Mouse (Mus musculus) T-helper 1 cell (primary cell): ENCODE results near the gene Col25a1.

ENCODE experiments used
- in situ Hi-C: fragments of 300-600 bp; cut with MboI, MseI; formaldehyde crosslinking; loops from one replicate; pipeline ENCODE4 v1.15.1; 2025; ENCODE audit warnings: high pct_unique_total_duplicates

Gene Col25a1

GRCm38 (mm10) chr3:130242647-130243296 lies 111.5 kb downstream of the Col25a1 start:
- in situ Hi-C loops: no loop called here

- in situ Hi-C loops: no loop called here
These were observed 121.1 kb downstream of the Col25a1 start for GRCm38 (mm10) chr3:130252355-130252754.

DNA sequence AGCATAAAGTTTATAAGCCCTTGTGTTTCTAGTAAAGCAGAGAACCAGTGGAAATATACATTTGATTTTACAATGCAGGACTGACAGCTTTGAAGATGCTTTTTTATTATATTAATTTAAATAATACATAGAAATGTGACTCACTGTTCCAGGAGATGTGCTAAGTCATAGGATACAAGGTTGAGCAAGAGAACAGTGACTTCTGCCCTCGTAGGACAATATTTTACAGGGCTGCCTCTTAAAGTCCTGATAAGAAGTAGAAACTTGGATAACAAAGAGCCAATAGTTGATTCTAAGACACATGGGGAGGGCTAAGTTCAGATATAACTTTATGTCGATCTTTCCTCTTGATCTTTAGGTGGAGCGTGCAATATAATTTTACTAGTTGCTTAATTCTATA lies 124.8 kb downstream of the Col25a1 start:
- in situ Hi-C loops: no loop called here

- in situ Hi-C loops: no loop called here
These were observed 125.3 kb downstream of the Col25a1 start for GRCm38 (mm10) chr3:130256610-130257009.

DNA sequence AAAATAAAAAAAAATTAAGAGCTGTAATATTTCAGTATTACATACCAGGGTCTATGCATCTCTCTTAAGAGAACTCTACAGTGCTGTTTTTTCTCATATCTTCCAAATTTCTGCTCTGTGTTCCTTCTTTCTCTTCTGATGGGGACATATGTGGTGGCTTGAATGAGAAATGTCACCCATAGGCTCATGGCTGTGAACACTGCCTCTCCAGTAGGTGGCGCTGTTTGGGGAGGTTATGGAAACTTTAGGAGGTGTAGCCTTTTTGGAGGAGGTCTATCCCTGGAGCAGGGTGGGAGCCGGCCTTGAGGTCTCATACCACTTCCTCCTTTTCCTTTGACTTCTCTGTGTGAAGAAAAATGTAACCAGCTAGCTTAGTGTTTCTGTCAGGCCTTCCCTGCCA lies 128.4 kb downstream of the Col25a1 start:
- in situ Hi-C loops: no loop called here

- in situ Hi-C loops: no loop called here
These were observed 129.0 kb downstream of the Col25a1 start for GRCm38 (mm10) chr3:130260316-130260715.

DNA sequence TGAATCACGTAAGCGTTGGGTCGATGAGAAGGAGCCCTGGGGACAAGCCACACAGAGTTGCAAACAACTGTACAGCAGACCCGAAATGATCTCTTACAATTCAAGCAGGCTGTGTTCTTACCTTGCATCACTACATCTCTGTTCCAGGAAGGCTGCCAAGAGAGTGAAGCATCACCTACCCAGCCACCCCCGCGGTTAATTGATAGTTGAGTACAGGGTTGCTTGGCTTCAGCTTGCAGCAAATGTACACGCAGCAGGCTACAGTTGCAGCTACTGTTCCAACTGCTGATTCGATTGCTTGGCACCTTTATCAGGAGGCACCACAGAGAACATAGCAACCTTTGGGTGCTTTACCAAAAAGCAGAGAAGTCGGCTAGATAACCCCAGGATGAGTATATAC lies 133.8 kb downstream of the Col25a1 start:
- in situ Hi-C loops: no loop called here

DNA sequence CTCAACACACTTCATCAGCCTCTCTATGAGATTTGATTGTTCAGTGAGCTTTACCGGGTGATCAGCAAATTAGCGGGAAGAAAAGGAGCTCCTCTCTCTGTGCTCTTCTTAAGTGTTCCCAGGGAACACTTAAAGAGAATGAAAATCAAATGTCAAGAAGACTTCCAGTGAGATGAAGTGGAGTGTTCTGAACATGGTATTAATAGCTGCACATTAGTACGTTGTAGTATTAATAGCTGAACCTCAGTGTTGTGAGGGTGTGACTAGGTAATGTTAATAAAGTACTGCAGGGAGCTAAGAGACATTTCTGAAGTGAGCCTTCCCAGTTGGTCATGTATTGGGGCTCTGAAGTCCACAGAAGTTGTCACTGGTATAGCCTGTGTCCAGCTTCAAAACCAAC lies 139.2 kb downstream of the Col25a1 start:
- in situ Hi-C loops: no loop called here

DNA sequence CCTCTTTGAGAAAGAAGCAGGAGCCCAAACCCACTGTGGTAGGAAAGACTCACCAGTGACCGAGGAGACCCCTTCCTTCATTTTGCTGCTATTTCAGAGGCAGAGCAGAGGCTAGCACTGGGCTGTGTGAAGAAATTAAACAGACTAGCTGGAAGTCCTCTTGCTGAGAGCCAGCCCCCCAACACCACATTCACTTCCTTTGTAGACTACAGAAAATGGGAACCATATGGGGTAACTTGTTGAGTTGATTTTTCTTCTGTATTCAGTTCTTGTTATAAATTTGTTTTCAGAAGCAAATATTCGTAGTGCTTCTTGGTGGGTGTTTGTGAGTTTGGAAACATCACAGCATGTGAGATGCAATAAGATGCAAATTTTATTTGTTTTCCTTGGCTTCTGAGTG lies 142.6 kb downstream of the Col25a1 start:
- in situ Hi-C loops: no loop called here

DNA sequence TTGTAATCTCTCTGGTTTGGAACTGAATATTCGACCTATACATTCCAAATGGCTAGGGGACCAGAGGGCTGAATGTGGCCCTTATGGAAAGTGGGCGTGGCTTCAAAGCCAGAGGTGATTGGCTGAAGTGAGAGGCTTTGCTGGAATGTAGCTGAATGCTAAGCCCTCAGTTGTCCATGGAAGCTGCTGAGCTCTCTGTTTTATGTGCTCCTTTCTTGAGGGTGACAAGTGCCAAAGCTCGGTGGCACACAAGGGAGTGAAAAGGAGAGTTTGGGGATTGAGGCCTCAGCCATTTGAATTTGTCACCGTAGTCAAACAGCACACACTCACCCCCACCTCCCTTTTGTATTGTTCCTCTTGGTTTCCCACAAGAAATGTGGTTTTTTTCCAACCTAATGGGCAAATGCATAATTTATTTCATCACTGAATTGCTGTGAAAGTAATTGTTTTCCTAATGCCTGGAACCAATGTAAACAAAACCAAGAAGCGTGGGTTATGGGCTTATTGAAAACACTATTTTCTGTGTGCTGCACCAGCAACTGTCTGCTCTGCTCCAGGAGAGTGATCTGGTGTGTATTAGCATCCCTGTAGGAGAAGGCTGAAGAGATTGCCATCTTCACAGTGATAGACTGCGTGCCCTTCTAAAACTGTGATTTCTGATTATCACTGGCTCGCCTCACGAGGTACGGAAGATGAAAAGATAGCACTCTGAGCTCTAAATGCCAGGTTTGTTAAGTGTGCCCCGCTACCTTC lies 147.2 kb downstream of the Col25a1 start:
- in situ Hi-C loops: no loop called here

DNA sequence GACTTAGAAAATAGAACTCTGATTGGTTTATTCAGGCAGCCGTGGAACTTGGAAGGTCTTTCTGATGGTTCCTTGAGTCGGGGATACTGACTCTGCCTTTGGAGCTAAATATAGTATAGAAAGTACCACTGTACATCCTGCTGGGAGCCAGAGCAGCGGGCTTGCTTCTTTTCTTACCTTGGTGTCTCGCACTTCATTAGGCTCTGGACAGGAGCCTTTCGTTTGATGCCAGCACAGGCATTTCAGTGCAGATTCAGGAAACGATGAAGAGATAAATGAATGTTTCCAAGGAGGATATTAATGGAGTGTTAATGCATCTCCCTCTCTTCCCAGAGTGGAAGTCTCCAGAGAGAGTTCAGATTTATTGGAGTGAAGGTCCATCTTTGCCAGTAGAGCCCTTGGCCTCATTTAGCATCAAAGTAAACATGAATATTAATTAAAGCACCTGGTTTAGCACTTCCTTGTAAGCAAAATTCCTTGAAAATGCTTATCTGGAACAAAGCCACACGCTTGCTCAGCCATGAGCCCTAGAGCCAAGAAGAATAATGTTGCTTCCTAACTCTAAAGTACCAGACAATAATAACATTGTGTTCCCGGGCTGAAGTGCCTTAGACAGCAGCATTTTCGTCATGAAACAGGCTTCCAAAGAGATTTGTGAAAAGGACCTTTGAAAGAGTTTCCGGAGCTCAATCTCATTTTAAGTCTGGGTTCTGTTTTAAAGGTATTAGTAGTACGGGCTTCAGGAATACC lies 151.9 kb downstream of the Col25a1 start:
- in situ Hi-C loops: no loop called here

GRCm38 (mm10) chr3:130288102-130288501 lies 156.8 kb downstream of the Col25a1 start:
- in situ Hi-C loops: no loop called here

DNA sequence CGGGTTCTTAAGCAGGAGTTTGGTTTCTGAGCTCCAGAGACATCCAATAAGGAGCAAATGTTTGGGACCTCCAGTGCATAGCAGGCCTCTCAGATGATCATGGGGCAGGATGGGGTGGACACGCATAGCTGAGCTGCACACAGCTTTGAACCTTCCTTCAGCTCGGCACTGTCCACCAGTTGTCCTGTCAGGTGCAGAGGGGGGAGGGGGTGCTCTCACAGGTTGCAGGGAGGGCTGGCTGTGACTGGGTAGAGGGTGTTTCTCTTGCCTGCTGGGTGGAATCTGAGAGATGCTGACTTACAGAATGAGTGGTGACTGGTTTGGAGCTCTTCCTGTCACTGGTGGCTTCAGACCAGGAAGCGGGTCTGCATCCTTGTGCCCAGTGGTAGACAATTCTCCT lies 157.5 kb downstream of the Col25a1 start:
- in situ Hi-C loops: no loop called here

DNA sequence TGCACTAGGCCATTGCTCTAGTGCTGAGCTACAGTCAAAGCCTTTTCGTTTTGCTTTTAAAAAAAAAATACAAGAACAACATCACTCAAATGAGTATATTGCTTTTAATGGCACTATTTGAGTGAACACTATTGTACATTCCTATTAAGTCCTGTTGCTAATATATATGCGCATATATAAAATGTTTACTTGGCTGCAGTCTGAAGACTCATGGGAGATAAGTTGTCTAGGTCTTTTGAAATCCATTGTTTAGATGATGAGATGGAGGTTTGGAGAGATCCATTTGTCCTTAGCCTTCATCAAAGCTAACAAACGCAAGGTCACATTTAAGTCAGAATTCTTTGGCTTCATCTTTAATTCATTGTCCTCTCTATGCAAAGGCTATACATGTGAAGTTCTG lies 157.9 kb downstream of the Col25a1 start:
- in situ Hi-C loops: no loop called here

DNA sequence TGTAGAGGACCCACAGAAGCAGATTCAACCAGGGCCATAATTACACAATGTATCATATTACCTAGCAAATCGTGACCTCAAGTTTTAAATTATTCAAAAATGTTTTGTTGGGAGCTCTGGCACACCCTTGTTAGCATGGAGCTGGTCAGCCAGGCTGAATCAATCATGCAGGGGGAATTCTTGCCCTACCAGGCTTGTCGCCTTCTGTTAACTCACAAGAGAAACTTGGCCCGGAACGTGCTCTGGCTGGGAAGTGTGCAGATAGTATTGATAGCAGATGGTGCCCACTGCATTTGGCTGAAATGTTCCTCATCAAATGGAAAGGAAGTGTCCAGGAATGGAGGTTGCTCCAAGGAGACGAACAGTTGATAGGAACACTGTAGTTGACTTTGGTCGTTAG lies 158.9 kb downstream of the Col25a1 start:
- in situ Hi-C loops: no loop called here

DNA sequence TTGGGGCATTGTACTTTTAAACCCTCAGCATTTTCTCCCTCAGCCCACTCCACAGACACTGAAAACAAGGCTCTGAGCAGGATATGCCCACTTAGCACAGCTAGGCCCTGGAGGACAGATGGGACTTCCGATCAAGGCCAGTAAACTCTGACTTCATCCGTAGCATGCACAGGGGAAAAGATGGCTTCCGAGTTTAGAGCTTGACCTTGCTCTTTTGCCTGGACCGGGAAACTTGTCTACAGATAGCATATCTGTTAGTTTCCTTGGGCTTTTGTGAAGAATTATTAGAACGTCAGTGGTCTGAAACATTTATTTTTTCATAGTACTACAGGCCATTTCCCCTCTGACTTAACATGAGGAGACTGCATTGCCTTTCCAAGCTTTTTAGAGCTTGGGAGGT lies 159.4 kb downstream of the Col25a1 start:
- in situ Hi-C loops: no loop called here

- in situ Hi-C loops: no loop called here
These were observed 160.6 kb downstream of the Col25a1 start for GRCm38 (mm10) chr3:130291926-130292325.

- in situ Hi-C loops: no loop called here
These were observed 169.2 kb downstream of the Col25a1 start for GRCm38 (mm10) chr3:130300530-130300929.

GRCm38 (mm10) chr3:130303597-130303996 lies 172.3 kb downstream of the Col25a1 start:
- in situ Hi-C loops: no loop called here

DNA sequence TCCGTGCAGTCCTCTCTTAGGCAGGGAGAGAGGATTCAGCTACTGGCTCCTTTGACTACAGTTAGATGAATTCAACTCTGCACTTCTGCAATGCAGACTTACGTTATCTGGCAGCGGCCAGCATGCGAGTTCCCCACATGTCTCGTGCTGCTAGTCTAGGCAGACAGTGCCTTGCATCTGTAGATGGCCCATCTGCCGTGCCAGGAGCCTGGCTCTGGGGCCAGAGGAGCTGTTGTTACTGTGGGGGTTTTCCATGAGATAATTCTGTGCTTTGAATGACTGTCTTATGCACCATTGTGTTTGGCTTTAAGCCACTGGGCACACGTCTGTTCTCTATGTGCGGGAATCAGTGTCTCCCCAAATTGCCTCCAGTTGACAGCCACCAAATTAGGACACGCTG lies 173.5 kb downstream of the Col25a1 start:
- in situ Hi-C loops: no loop called here

GRCm38 (mm10) chr3:130305686-130306085 lies 174.4 kb downstream of the Col25a1 start:
- in situ Hi-C loops: no loop called here

DNA sequence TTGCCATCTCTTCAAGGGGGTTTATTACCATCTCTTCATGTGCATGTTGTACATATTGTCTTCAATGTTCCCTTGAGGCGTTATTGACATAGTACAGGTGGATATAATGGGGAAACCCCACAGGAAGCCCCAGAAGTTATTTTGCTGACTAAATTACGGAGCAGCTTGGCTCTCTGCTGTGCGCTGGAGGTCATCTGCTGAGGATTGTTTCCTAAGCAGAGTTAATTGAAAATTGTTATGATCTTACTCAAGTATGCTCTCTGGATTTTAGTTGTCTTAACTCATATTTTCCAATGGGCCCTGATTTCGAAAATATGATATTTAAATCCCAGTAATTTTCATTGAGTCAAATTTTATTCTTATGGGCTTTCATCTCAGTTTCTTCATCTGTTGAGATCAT lies 178.0 kb downstream of the Col25a1 start:
- in situ Hi-C loops: no loop called here
